Mouse (Mus musculus) G1E (cell line): ENCODE results near the gene Olfr901. TPM values are rescaled to one million over a fixed set of nuclear protein-coding genes. Genes with fewer than 3 reads are reported as not detected.

Source experiments
- ATAC-seq: 2 replicates; pipeline ENCODE4 v1.8.0; 2016; ENCODE audit warnings: mild to moderate bottlenecking; ENCODE audit not compliant: insufficient number of reproducible peaks, poor library complexity, low FRiP score, severe bottlenecking; ENCODE audit errors: extremely low read depth
- DNase-seq: peaks from one replicate; pipeline ENCODE4 v3.0.0; 2012; ENCODE audit warnings: low spot score
- H3K27me3 ChIP-seq: 2 replicates; pipeline ENCODE4 v1.6.1; 2012; ENCODE audit warnings: mild to moderate bottlenecking, low read length, inconsistent platforms; ENCODE audit not compliant: insufficient read depth
- H3K36me3 ChIP-seq: replicated peaks from 2 replicates; pipeline ENCODE3; 2012; ENCODE audit warnings: mild to moderate bottlenecking, inconsistent platforms
- H3K4me1 ChIP-seq: 2 replicates; pipeline ENCODE4 v1.6.1; 2012; ENCODE audit warnings: low read depth, low read length, inconsistent platforms, mixed read lengths; ENCODE audit not compliant: insufficient read depth
- H3K4me3 ChIP-seq: 2 replicates; pipeline ENCODE4 v1.5.1; 2012; ENCODE audit warnings: low read depth, mild to moderate bottlenecking, inconsistent platforms, low read length, moderate library complexity, mixed read lengths
- H3K9me3 ChIP-seq: replicated peaks from 2 replicates; pipeline ENCODE4 v1.6.1; 2012; ENCODE audit warnings: inconsistent platforms
- CTCF ChIP-seq: IDR thresholded peaks from 2 replicates; pipeline ENCODE4 v1.5.1; 2012; ENCODE audit warnings: low read depth, low read length, inconsistent platforms, mixed read lengths
- GATA1 ChIP-seq: IDR thresholded peaks from 2 replicates; pipeline ENCODE4 v1.6.1; 2012; ENCODE audit warnings: borderline replicate concordance, low read length, inconsistent platforms, mixed read lengths
- GATA2 ChIP-seq: IDR thresholded peaks from 2 replicates; pipeline ENCODE4 v1.6.1; 2012; ENCODE audit warnings: low read depth, low read length, inconsistent platforms, borderline replicate concordance
- POLR2AphosphoS5 ChIP-seq: IDR thresholded peaks from 2 replicates; pipeline ENCODE4 v1.6.1; 2012; ENCODE audit warnings: low read depth, low read length, inconsistent platforms; ENCODE audit not compliant: insufficient replicate concordance
- TAL1 ChIP-seq: conservative IDR thresholded peaks from 2 replicates; pipeline ENCODE4 v1.6.1; 2012; ENCODE audit warnings: low read depth, low read length, inconsistent platforms, mixed read lengths
- polyA plus RNA-seq: library from polyadenylated mRNA; stranded (reverse); fragments of >175 nt; gene quantifications from 2 replicates; pipeline ENCODE4 v1.2.3, GENCODE M21; 2012
- total RNA-seq, 2 experiments: library from RNA; stranded (forward) in 1 of 2; stranded (reverse) in 1 of 2; fragments of 200-1000 nt in 1 of 2; fragments of >200 nt in 1 of 2; fragmentation: Nextera tagmentation in 1 of 2; gene quantifications; 2 replicates each; pipeline ENCODE4 v1.2.3; 2014 to 2017

Olfr901 gene
- total and polyA plus RNA-seq, 3 experiments, result not detected

GRCm38 (mm10) chr9:38462844-38463243 lies 33.6 kb downstream of the Olfr901 start, which contains the start of gene Olfr904:
Gene Olfr904, plus strand, starts transcription at chr9:38463144.
- Histone ChIP-seq H3K4me3 (no peak within 1 kb of the TSS), H3K27me3 (no peaks in the 10 kb centered on the region), H3K9me3 (no peaks in the 10 kb centered on the region), H3K4me1 (no peaks in the 10 kb centered on the region), H3K36me3 (no peaks in the 10 kb centered on the region)
- ATAC-seq (no peak), DNase-seq (no peak)
- TF ChIP-seq POLR2AphosphoS5 (no peak), CTCF (no peak), GATA1 (no peak), TAL1 (no peak), GATA2 (no peak)

GRCm38 (mm10) chr9:38470807-38471206 lies 41.6 kb downstream of the Olfr901 start, which contains the start of gene Olfr905:
Gene Olfr905, plus strand, starts transcription at chr9:38471107.
- Histone ChIP-seq H3K9me3 (no peaks in the 10 kb centered on the region), H3K27me3 (no peaks in the 10 kb centered on the region), H3K4me1 (no peaks in the 10 kb centered on the region), H3K4me3 (no peak within 1 kb of the TSS), H3K36me3 (no peaks in the 10 kb centered on the region)
- TF ChIP-seq CTCF (no peak), GATA2 (no peak), TAL1 (no peak), POLR2AphosphoS5 (no peak), GATA1 (no peak)
- ATAC-seq (no peak), DNase-seq (no peak)

Other genes starting within 250 kb of the Olfr901 start
Only the 20 nearest of the 24 such genes appear.
- gene Olfr893, start 221.1 kb upstream of the Olfr901 start, total RNA-seq (2014; fragmentation: Nextera tagmentation), result not detected in 2 replicates
- gene Olfr893, start 221.1 kb upstream of the Olfr901 start, total RNA-seq (2017), result 0.11 TPM in 1 of 2 replicates, not detected in the other
- not detected in 2 replicates for gene Olfr893, start 221.1 kb upstream of the Olfr901 start, polyA plus RNA-seq
- not detected in 2 replicates for gene Olfr894, start 211.4 kb upstream of the Olfr901 start, total RNA-seq (2014; fragmentation: Nextera tagmentation)
- gene Olfr894, start 211.4 kb upstream of the Olfr901 start, total RNA-seq (2017), result 0.05 TPM in 1 of 2 replicates, not detected in the other
- gene Olfr894, start 211.4 kb upstream of the Olfr901 start, polyA plus RNA-seq, result not detected in 2 replicates
- not detected in 2 replicates for gene Olfr143, start 176.7 kb upstream of the Olfr901 start, total RNA-seq (2014; fragmentation: Nextera tagmentation)
- gene Olfr143, start 176.7 kb upstream of the Olfr901 start, total RNA-seq (2017), result 0.22 TPM in 1 of 2 replicates, not detected in the other
- gene Olfr143, start 176.7 kb upstream of the Olfr901 start, polyA plus RNA-seq, result not detected in 2 replicates
- gene Olfr895, start 161.6 kb upstream of the Olfr901 start, total RNA-seq (2014; fragmentation: Nextera tagmentation), result not detected in 2 replicates
- 0.11 TPM in 1 of 2 replicates, not detected in the other for gene Olfr895, start 161.6 kb upstream of the Olfr901 start, total RNA-seq (2017)
- not detected in 2 replicates for gene Olfr895, start 161.6 kb upstream of the Olfr901 start, polyA plus RNA-seq
- gene Olfr896-ps1, start 138.3 kb upstream of the Olfr901 start, total RNA-seq (2014; fragmentation: Nextera tagmentation), result not detected in 2 replicates
- 0.06 TPM in 1 of 2 replicates, not detected in the other for gene Olfr896-ps1, start 138.3 kb upstream of the Olfr901 start, total RNA-seq (2017)
- gene Olfr896-ps1, start 138.3 kb upstream of the Olfr901 start, polyA plus RNA-seq, result not detected in 2 replicates
- gene Olfr25, start 100.4 kb upstream of the Olfr901 start, total RNA-seq (2014; fragmentation: Nextera tagmentation), result not detected in 2 replicates
- gene Olfr25, start 100.4 kb upstream of the Olfr901 start, total RNA-seq (2017), result 0.06 TPM in 1 of 2 replicates, not detected in the other
- not detected in 2 replicates for gene Olfr25, start 100.4 kb upstream of the Olfr901 start, polyA plus RNA-seq
- gene Olfr898, start 81.0 kb upstream of the Olfr901 start, total RNA-seq (2014; fragmentation: Nextera tagmentation), result not detected in 2 replicates
- gene Olfr898, start 81.0 kb upstream of the Olfr901 start, total RNA-seq (2017), result not detected in 2 replicates
- not detected in 2 replicates for gene Olfr898, start 81.0 kb upstream of the Olfr901 start, polyA plus RNA-seq
- not detected in 2 replicates for gene Olfr250, start 62.6 kb upstream of the Olfr901 start, total RNA-seq (2014; fragmentation: Nextera tagmentation)
- not detected in 2 replicates for gene Olfr250, start 62.6 kb upstream of the Olfr901 start, total RNA-seq (2017)
- gene Olfr250, start 62.6 kb upstream of the Olfr901 start, polyA plus RNA-seq, result not detected in 2 replicates
- not detected in 2 replicates for gene Olfr251, start 52.4 kb upstream of the Olfr901 start, total RNA-seq (2014; fragmentation: Nextera tagmentation)
- not detected in 2 replicates for gene Olfr251, start 52.4 kb upstream of the Olfr901 start, total RNA-seq (2017)
- gene Olfr251, start 52.4 kb upstream of the Olfr901 start, polyA plus RNA-seq, result not detected in 2 replicates
- gene Olfr147, start 27.8 kb upstream of the Olfr901 start, total RNA-seq (2014; fragmentation: Nextera tagmentation), result not detected in 2 replicates
- gene Olfr147, start 27.8 kb upstream of the Olfr901 start, total RNA-seq (2017), result 0.16 TPM in 1 of 2 replicates, not detected in the other
- not detected in 2 replicates for gene Olfr147, start 27.8 kb upstream of the Olfr901 start, polyA plus RNA-seq
- gene Olfr902, start 18.2 kb downstream of the Olfr901 start, total RNA-seq (2014; fragmentation: Nextera tagmentation), result not detected in 2 replicates
- gene Olfr902, start 18.2 kb downstream of the Olfr901 start, total RNA-seq (2017), result not detected in 2 replicates
- gene Olfr902, start 18.2 kb downstream of the Olfr901 start, polyA plus RNA-seq, result not detected in 2 replicates
- gene Olfr904, start 33.7 kb downstream of the Olfr901 start, total RNA-seq (2014; fragmentation: Nextera tagmentation), result not detected in 2 replicates
- gene Olfr904, start 33.7 kb downstream of the Olfr901 start, total RNA-seq (2017), result under 0.01 TPM in 1 of 2 replicates, not detected in the other
- gene Olfr904, start 33.7 kb downstream of the Olfr901 start, polyA plus RNA-seq, result not detected in 2 replicates
- gene Olfr905, start 41.7 kb downstream of the Olfr901 start, total RNA-seq (2014; fragmentation: Nextera tagmentation), result not detected in 2 replicates
- 0.11 and 0.12 TPM in 2 replicates for gene Olfr905, start 41.7 kb downstream of the Olfr901 start, total RNA-seq (2017)
- not detected in 2 replicates for gene Olfr905, start 41.7 kb downstream of the Olfr901 start, polyA plus RNA-seq
- not detected in 2 replicates for gene Olfr906, start 57.6 kb downstream of the Olfr901 start, total RNA-seq (2014; fragmentation: Nextera tagmentation)
- 0.12 TPM in 1 of 2 replicates, not detected in the other for gene Olfr906, start 57.6 kb downstream of the Olfr901 start, total RNA-seq (2017)
- not detected in 2 replicates for gene Olfr906, start 57.6 kb downstream of the Olfr901 start, polyA plus RNA-seq
- gene Olfr907, start 66.3 kb downstream of the Olfr901 start, total RNA-seq (2014; fragmentation: Nextera tagmentation), result not detected in 2 replicates
- 0.05 TPM in 1 of 2 replicates, not detected in the other for gene Olfr907, start 66.3 kb downstream of the Olfr901 start, total RNA-seq (2017)
- gene Olfr907, start 66.3 kb downstream of the Olfr901 start, polyA plus RNA-seq, result not detected in 2 replicates
- gene Olfr911-ps1, start 92.1 kb downstream of the Olfr901 start, total RNA-seq (2014; fragmentation: Nextera tagmentation), result not detected in 2 replicates
- 0.06 and 0.27 TPM in 2 replicates for gene Olfr911-ps1, start 92.1 kb downstream of the Olfr901 start, total RNA-seq (2017)
- gene Olfr911-ps1, start 92.1 kb downstream of the Olfr901 start, polyA plus RNA-seq, result not detected in 2 replicates
- not detected in 2 replicates for gene Olfr910, start 108.4 kb downstream of the Olfr901 start, total RNA-seq (2014; fragmentation: Nextera tagmentation)
- 0.11 and 0.12 TPM in 2 replicates for gene Olfr910, start 108.4 kb downstream of the Olfr901 start, total RNA-seq (2017)
- not detected in 2 replicates for gene Olfr910, start 108.4 kb downstream of the Olfr901 start, polyA plus RNA-seq
- gene Olfr912, start 150.7 kb downstream of the Olfr901 start, total RNA-seq (2014; fragmentation: Nextera tagmentation), result not detected in 2 replicates
- 0.05 and 0.06 TPM in 2 replicates for gene Olfr912, start 150.7 kb downstream of the Olfr901 start, total RNA-seq (2017)
- gene Olfr912, start 150.7 kb downstream of the Olfr901 start, polyA plus RNA-seq, result not detected in 2 replicates
- not detected in 2 replicates for gene Olfr913, start 163.3 kb downstream of the Olfr901 start, total RNA-seq (2014; fragmentation: Nextera tagmentation)
- 0.11 and 0.12 TPM in 2 replicates for gene Olfr913, start 163.3 kb downstream of the Olfr901 start, total RNA-seq (2017)
- gene Olfr913, start 163.3 kb downstream of the Olfr901 start, polyA plus RNA-seq, result not detected in 2 replicates
- not detected in 2 replicates for gene Olfr914, start 175.6 kb downstream of the Olfr901 start, total RNA-seq (2014; fragmentation: Nextera tagmentation)
- 0.05 and 0.76 TPM in 2 replicates for gene Olfr914, start 175.6 kb downstream of the Olfr901 start, total RNA-seq (2017)
- gene Olfr914, start 175.6 kb downstream of the Olfr901 start, polyA plus RNA-seq, result not detected in 2 replicates